Mouse (Mus musculus) heart, adult 2 months (tissue): Measurements from ENCODE around the gene Oaf.

Source experiments
- CTCF ChIP-seq: fragments of 200-600 bp; IDR thresholded peaks from 2 replicates; pipeline ENCODE4 v1.8.1; 2022; ENCODE audit warnings: antibody characterized with exemption, mild to moderate bottlenecking, moderate library complexity
- EP300 ChIP-seq: fragments of 200-500 bp; IDR thresholded peaks from 2 replicates; pipeline ENCODE4 v1.6.1; 2011; ENCODE audit warnings: low read depth, low read length, control low read depth; ENCODE audit not compliant: insufficient read depth
- POLR2A ChIP-seq: fragments of 200-500 bp; IDR thresholded peaks from 2 replicates; pipeline ENCODE4 v1.6.1; 2011; ENCODE audit warnings: mild to moderate bottlenecking, low read depth, low read length, control low read depth; ENCODE audit not compliant: insufficient read depth

DNA sequence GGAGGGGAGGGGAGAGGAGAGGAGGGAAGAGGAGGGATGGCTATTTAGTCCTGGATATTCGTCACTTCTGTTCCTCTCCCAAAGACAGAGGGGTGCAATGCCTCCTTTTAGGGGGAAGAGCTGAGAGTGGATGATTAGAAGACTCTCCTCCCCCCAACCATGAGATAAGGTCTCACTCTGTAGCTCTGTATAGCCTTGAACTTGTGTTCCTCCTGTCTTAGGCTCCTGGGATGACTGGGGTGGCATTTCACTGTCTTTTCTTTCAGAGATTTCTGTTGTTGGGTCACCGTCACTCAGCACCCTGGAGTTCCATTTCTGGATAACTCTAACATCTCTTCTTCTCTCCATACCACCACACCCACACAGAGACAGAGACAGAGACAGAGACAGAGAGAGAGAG lies 1.5 kb downstream of the Oaf start:
- no peak for TF ChIP-seq EP300
- no peak for TF ChIP-seq POLR2A
- TF ChIP-seq CTCF, result no peak
